Comparison of ENCODE assay signal across 20 mouse cellular contexts in the genomic region with DNA sequence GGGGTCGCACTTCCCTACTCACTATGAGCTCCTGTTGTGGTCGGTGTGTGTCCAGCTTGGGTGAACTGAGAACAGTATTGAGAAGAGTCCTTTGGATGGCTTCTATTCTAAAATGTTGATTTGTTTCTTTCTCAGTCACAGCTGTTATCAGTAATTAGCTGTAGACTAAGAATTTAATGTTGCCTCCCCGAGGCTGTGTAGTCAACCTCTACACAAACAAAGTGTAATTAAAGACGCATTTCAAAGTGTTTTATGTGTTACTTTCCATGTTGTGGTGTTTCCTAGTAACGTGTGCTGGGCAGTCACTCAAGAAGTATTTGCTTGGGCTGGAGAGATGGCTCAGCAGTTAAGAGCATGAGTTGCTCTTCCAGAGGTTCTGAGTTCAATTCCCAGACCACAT. TPM values are rescaled to one million over a fixed set of nuclear protein-coding genes. Genes with fewer than 3 reads are reported as not detected.
DNase-seq lines count a peak whose midpoint lies in the region; ATAC-seq and TF ChIP-seq lines count a peak whose summit lies in the region.
"Had no signal": no experiment of that assay in that cellular context is flagged by ENCODE, and none has a peak within 500 bp of the region (broad histone marks: within the 10 kb centered on the region; RNA-seq: fewer than 3 reads in every experiment).

No protein-coding gene starts in this region.

- intact Hi-C loops in left cerebral cortex, postnatal 36 days (cut with DNase I): no loop called here

- in situ Hi-C loops in Patski (cut with MboI; ENCODE audit: low pct_unique_long_range_greater_than_20kb): no loop called here

- POLR2A ChIA-PET in Patski (lab: Charles Lee): no interaction called here

- no peak overlapping the region for H3K9ac ChIP-seq in neural tube, embryonic 13.5 days
- H3K9ac ChIP-seq in intestine, embryonic 15.5 days: no peak overlapping the region
- H3K9ac ChIP-seq: embryonic facial prominence, embryonic 12.5 days; embryonic facial prominence, embryonic 15.5 days; hindbrain, embryonic 12.5 days; hindbrain, embryonic 15.5 days had no signal

- 63% methylated on average over 5 of the region's 5 CpGs for WGBS in neural tube, embryonic 13.5 days
- 91% methylated on average over 5 of the region's 5 CpGs for WGBS in intestine, embryonic 15.5 days

- H3K9me3 ChIP-seq in neural tube, embryonic 13.5 days: no peaks in the 10 kb centered on the region
- no peaks in the 10 kb centered on the region for H3K9me3 ChIP-seq in intestine, embryonic 15.5 days
- H3K9me3 ChIP-seq: embryonic facial prominence, embryonic 12.5 days; embryonic facial prominence, embryonic 15.5 days; hindbrain, embryonic 12.5 days; hindbrain, embryonic 15.5 days had no signal

- H3K4me2 ChIP-seq in neural tube, embryonic 13.5 days: no peak overlapping the region
- H3K4me2 ChIP-seq in intestine, embryonic 15.5 days (replicated peaks): no peak overlapping the region
- H3K4me2 ChIP-seq: embryonic facial prominence, embryonic 12.5 days; embryonic facial prominence, embryonic 15.5 days; heart, embryonic 11.5 days; hindbrain, embryonic 12.5 days; hindbrain, embryonic 15.5 days had no signal

- CTCF ChIA-PET in Patski (lab: Charles Lee): no interaction called here

- H3K27me3 ChIP-seq in Patski: no peaks in the 10 kb centered on the region
- H3K27me3 ChIP-seq in neural tube, embryonic 13.5 days: no peaks in the 10 kb centered on the region
- H3K27me3 ChIP-seq in intestine, embryonic 15.5 days (replicated peaks): no peaks in the 10 kb centered on the region
- H3K27me3 ChIP-seq: embryonic facial prominence, embryonic 12.5 days; embryonic facial prominence, embryonic 15.5 days; hindbrain, embryonic 12.5 days; hindbrain, embryonic 15.5 days had no signal

- no peak overlapping the region for H3K4me3 ChIP-seq in neural tube, embryonic 13.5 days
- H3K4me3 ChIP-seq in intestine, embryonic 15.5 days (replicated peaks): no peak overlapping the region
- H3K4me3 ChIP-seq: embryonic facial prominence, embryonic 12.5 days; embryonic facial prominence, embryonic 15.5 days; hindbrain, embryonic 12.5 days; hindbrain, embryonic 15.5 days had no signal

- no peak for DNase-seq in Patski (ENCODE audit: low read depth, low spot score)
- peak; percentile 4 for DNase-seq in brain, embryonic 14.5 days (ENCODE audit: low read depth)
- DNase-seq in left cerebral cortex, postnatal 36 days (ENCODE audit: low spot score in 2 of 2): no peak
- DNase-seq in right cerebral cortex, postnatal 25 days: no peak
- DNase-seq: adrenal gland, postnatal 10 days; adrenal gland, postnatal 36 days; cerebellum, adult 11 months; cerebellum, adult 2 months; cerebellum, adult 9-11 months; cerebellum, postnatal 25 days; gastrocnemius, postnatal 10 days; gastrocnemius, postnatal 36 days had no signal

- 0 out of 2 replicates have a peak, but pooled peaks cover 9% of the 10 kb centered on the region for H3K36me3 ChIP-seq in neural tube, embryonic 13.5 days
- no peaks in the 10 kb centered on the region for H3K36me3 ChIP-seq in intestine, embryonic 15.5 days
- H3K36me3 ChIP-seq: embryonic facial prominence, embryonic 12.5 days; embryonic facial prominence, embryonic 15.5 days; hindbrain, embryonic 12.5 days had no signal

- ATAC-seq in Patski: peak; percentile 31
- peak; percentile 50; the same call in 1 of the 2 replicates for ATAC-seq in neural tube, embryonic 13.5 days (ENCODE audit: low read depth)
- no peak for ATAC-seq in intestine, embryonic 15.5 days
- ATAC-seq: forebrain, embryonic 14.5 days had no signal

- no peak for TF ChIP-seq CTCF in Patski (IDR thresholded peaks at IDR 0.05)
- no peak for TF ChIP-seq CTCF in brain, embryonic 14.5 days (IDR thresholded peaks at IDR 0.05; ENCODE audit: borderline replicate concordance, extremely low read depth, insufficient read depth, insufficient read length)

- H3K4me1 ChIP-seq in neural tube, embryonic 13.5 days (replicated peaks): 0 out of 2 replicates have a peak, but pooled peaks cover 4% of the 10 kb centered on the region
- H3K4me1 ChIP-seq in intestine, embryonic 15.5 days (replicated peaks): no peaks in the 10 kb centered on the region
- H3K4me1 ChIP-seq: embryonic facial prominence, embryonic 12.5 days; embryonic facial prominence, embryonic 15.5 days; hindbrain, embryonic 12.5 days; hindbrain, embryonic 15.5 days had no signal

- no peak for TF ChIP-seq POLR2A in brain, embryonic 14.5 days (IDR thresholded peaks at IDR 0.05; ENCODE audit: borderline replicate concordance, extremely low read depth, insufficient read depth, insufficient read length, poor library complexity, severe bottlenecking)

- H3K27ac ChIP-seq in neural tube, embryonic 13.5 days (replicated peaks): no peak overlapping the region
- no peak overlapping the region for H3K27ac ChIP-seq in intestine, embryonic 15.5 days
- H3K27ac ChIP-seq: embryonic facial prominence, embryonic 12.5 days; embryonic facial prominence, embryonic 15.5 days; hindbrain, embryonic 12.5 days; hindbrain, embryonic 15.5 days had no signal

RNA-seq across cellular contexts. Expression of a gene that starts 16.0 kb away (rescaled TPM):
- polyA plus RNA-seq in Patski (2021): 62.8 TPM
- polyA plus RNA-seq in brain, embryonic 14.5 days (2012; rRNA removed): 29.2 and 36.3 TPM in 2 replicates
- 31.2 and 31.3 TPM in 2 replicates for polyA plus RNA-seq in neural tube, embryonic 13.5 days (2015; fragmentation: Nextera tagmentation; extraction: Ambion mirVana)
- 10 to 100 TPM; 90.4 to 92.5 TPM for total RNA-seq in left cerebral cortex, postnatal 36 days (2021)
- polyA plus RNA-seq in intestine, embryonic 15.5 days (2015; fragmentation: Nextera tagmentation; extraction: Ambion mirVana): 21.0 and 22.9 TPM in 2 replicates

RNA-seq across cellular contexts. Expression of a gene that starts 28.7 kb away (rescaled TPM):
- polyA plus RNA-seq in Patski (2021): 16.8 TPM
- polyA plus RNA-seq in brain, embryonic 14.5 days (2012; rRNA removed): 20.2 and 26.5 TPM in 2 replicates
- polyA plus RNA-seq in neural tube, embryonic 13.5 days (2015; fragmentation: Nextera tagmentation; extraction: Ambion mirVana): 54.7 and 59.0 TPM in 2 replicates
- 10 to 100 TPM; 18.7 to 23.8 TPM for total RNA-seq in left cerebral cortex, postnatal 36 days (2021)
- 23.8 and 30.6 TPM in 2 replicates for polyA plus RNA-seq in intestine, embryonic 15.5 days (2015; fragmentation: Nextera tagmentation; extraction: Ambion mirVana)
